Mouse (Mus musculus): ENCODE results near the gene Dner. TPM values are rescaled to one million over a fixed set of nuclear protein-coding genes. Genes with fewer than 3 reads are reported as not detected.
A peak's percentile ranks its signal among the peaks of the same experiment; 100 is the strongest.

The Dner gene
- 1 to 10 TPM; 1.8 to 3.5 TPM for total RNA-seq (2021)
- long read RNA-seq, experiment 1, partial matches to known transcripts = 0 of 1 reads
- long read RNA-seq, experiment 1, other reads (novel, unspliced or antisense) = 0 of 1 reads
- long read RNA-seq, experiment 2, partial matches to known transcripts = 2 of 5 reads
- long read RNA-seq, experiment 2, other reads (novel, unspliced or antisense) = 0 of 5 reads

GRCm38 (mm10) chr1:84695517-84696411 lies at the start of gene Dner:
Dner (minus strand) TSS chr1:84696221.
- peak; percentile 62 to 86 for DNase-seq (ENCODE audit: low spot score in 2 of 2)

GRCm38 (mm10) chr1:84742156-84742555 lies 46.1 kb upstream of the Dner start:
- no peak for DNase-seq (ENCODE audit: low spot score in 2 of 2)

- no peak for DNase-seq (ENCODE audit: low spot score in 2 of 2)
Measured at GRCm38 (mm10) chr1:84740080-84740479, 44.1 kb upstream of the Dner start.

GRCm38 (mm10) chr1:84737097-84737496 lies 41.1 kb upstream of the Dner start:
- no peak for DNase-seq (ENCODE audit: low spot score in 2 of 2)

GRCm38 (mm10) chr1:84733799-84734198 lies 37.8 kb upstream of the Dner start:
- no peak for DNase-seq (ENCODE audit: low spot score in 2 of 2)

GRCm38 (mm10) chr1:84731763-84732162 lies 35.7 kb upstream of the Dner start:
- DNase-seq (ENCODE audit: low spot score in 2 of 2) = no peak

- DNase-seq (ENCODE audit: low spot score in 2 of 2) = no peak
Measured at GRCm38 (mm10) chr1:84722841-84723240, 26.8 kb upstream of the Dner start.

GRCm38 (mm10) chr1:84722371-84722770 lies 26.4 kb upstream of the Dner start:
- no peak for DNase-seq (ENCODE audit: low spot score in 2 of 2)

- DNase-seq (ENCODE audit: low spot score in 2 of 2) = no peak
Measured at GRCm38 (mm10) chr1:84721942-84722341, 25.9 kb upstream of the Dner start.

- no peak for DNase-seq (ENCODE audit: low spot score in 2 of 2)
Measured at GRCm38 (mm10) chr1:84709810-84710785, 14.1 kb upstream of the Dner start.

- no peak for DNase-seq (ENCODE audit: low spot score in 2 of 2)
Measured at GRCm38 (mm10) chr1:84709406-84709805, 13.4 kb upstream of the Dner start.

- DNase-seq (ENCODE audit: low spot score in 2 of 2) = no peak
Measured at GRCm38 (mm10) chr1:84700254-84700653, 4.2 kb upstream of the Dner start.

GRCm38 (mm10) chr1:84697136-84697535 lies 1.1 kb upstream of the Dner start:
- no peak for DNase-seq (ENCODE audit: low spot score in 2 of 2)

- DNase-seq (ENCODE audit: low spot score in 2 of 2) = peak in 1 of 2 experiments; percentile 29
Measured at GRCm38 (mm10) chr1:84694688-84695474, 1.1 kb downstream of the Dner start.

- no peak for DNase-seq (ENCODE audit: low spot score in 2 of 2)
Measured at GRCm38 (mm10) chr1:84677910-84678309, 18.1 kb downstream of the Dner start.

- DNase-seq (ENCODE audit: low spot score in 2 of 2) = no peak
Measured at GRCm38 (mm10) chr1:84668100-84668846, 27.7 kb downstream of the Dner start.

GRCm38 (mm10) chr1:84667660-84668059 lies 28.4 kb downstream of the Dner start:
- DNase-seq (ENCODE audit: low spot score in 2 of 2) = no peak

GRCm38 (mm10) chr1:84664377-84665118 lies 31.5 kb downstream of the Dner start:
- DNase-seq (ENCODE audit: low spot score in 2 of 2) = no peak

GRCm38 (mm10) chr1:84646781-84647180 lies 49.2 kb downstream of the Dner start:
- no peak for DNase-seq (ENCODE audit: low spot score in 2 of 2)
